Mouse (Mus musculus) bone marrow macrophage, adult 2 months (primary cell): ENCODE data around the gene Cnih2.

Experiments used
- CTCF ChIP-seq: IDR thresholded peaks from 2 replicates; pipeline ENCODE4 v1.5.1; 2012; ENCODE audit warnings: low read depth, mild to moderate bottlenecking, low read length, moderate library complexity
- POLR2A ChIP-seq: IDR thresholded peaks from 2 replicates; pipeline ENCODE4 v1.6.1; 2012; ENCODE audit warnings: mild to moderate bottlenecking, low read depth, low read length, borderline replicate concordance

- TF ChIP-seq CTCF: no peak
- no peak for TF ChIP-seq POLR2A
Measured at GRCm38 (mm10) chr19:5062041-5062440, 36.3 kb downstream of the Cnih2 start.
